Mouse (Mus musculus): ENCODE results near the gene Wnt6. TPM values are rescaled to one million over a fixed set of nuclear protein-coding genes. Genes with fewer than 3 reads are reported as not detected.

Wnt6 gene
- not detected for total RNA-seq (2023)

DNA sequence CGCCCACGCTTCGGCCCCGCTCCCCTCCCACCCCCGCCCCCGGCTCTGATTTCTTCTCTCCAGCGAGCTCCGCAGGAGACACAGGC lies at the start of gene Wnt6:
Gene Wnt6, plus strand, starts transcription at position 48 of the 86 bp plus-strand sequence.

DNA sequence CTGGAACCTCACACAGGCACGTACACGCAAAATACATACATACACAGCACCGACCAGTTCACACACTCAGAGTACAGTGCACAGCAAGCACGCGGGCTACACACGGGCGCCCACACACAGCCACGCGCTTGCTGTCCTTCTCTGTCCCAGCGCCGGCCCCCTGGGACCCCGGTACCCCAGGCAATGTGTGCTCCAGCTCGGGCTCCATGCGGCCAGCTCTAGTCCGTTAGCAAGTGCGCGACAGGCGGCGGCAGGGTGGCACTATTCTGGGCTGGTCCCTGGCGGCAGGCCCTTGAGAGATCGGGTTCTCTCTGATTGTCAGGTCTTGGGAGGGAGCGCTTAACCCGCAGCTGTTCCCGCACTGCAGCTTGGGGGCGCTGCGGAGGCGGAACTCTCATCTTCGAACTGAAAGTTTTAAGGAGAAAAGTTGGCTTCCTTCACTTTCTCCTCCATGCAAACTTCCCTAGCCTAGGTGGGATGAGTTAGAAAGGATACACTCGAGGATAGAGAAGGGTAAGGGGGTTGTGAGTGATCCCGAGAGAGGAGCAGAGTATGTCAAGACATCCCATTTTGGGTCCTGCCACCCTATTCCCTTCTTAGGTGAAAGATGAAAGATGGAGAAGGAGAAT lies 22.9 kb upstream of the Wnt6 start, which contains the start of gene Prkag3:
Gene Prkag3, minus strand, starts transcription at position 579 of the 629 bp plus-strand sequence.

DNA sequence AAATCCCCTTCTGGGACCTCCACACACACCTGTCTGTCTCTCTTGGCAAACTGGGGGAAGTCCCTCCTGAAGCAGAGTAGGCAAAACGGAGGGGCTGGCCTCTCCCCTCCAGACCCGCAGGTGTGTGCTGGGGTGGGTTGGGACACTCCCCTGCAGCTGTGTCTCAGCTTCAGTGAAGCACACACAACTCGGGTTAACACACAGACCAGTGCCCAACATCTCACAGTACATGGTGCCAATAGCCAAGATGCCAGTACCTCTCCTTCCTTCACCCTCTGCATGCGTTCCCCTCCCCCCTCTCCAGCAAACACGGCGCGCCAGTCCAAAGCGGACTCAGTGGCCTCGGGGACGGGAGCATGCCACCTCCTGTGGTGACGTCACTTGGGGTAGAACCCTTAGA lies 19.6 kb downstream of the Wnt6 start, which contains the start of gene Wnt10a:
Gene Wnt10a, plus strand, starts transcription at position 268 of the 400 bp plus-strand sequence.

Other genes with a start within 250 kb of the Wnt6 start
- under 1 TPM; 0.29 to 0.80 TPM for gene Plcd4, start 229.0 kb upstream of the Wnt6 start, total RNA-seq (2023)
- 10 to 100 TPM; 27.2 to 37.4 TPM for gene Usp37, start 227.6 kb upstream of the Wnt6 start, total RNA-seq (2023)
- 10 to 100 TPM; 44.8 to 46.3 TPM for gene Zfp142, start 183.6 kb upstream of the Wnt6 start, total RNA-seq (2023)
- gene Bcs1l, start 183.6 kb upstream of the Wnt6 start, total RNA-seq (2023): 10 to 100 TPM in 1 of 2 experiments, 1 to 10 TPM in 1; 9.2 to 12.7 TPM
- gene Rnf25, start 170.5 kb upstream of the Wnt6 start, total RNA-seq (2023): 10 to 100 TPM; 65.3 to 66.4 TPM
- under 1 TPM in 1 of 2 experiments, not detected in 1; 0.75 TPM for gene Stk36, start 170.4 kb upstream of the Wnt6 start, total RNA-seq (2023)
- gene Ttll4, start 110.1 kb upstream of the Wnt6 start, total RNA-seq (2023): 10 to 100 TPM; 47.2 to 51.5 TPM
- 10 to 100 TPM; 16.2 to 18.0 TPM for gene Cyp27a1, start 58.3 kb upstream of the Wnt6 start, total RNA-seq (2023)
- not detected for gene Prkag3, start 22.7 kb upstream of the Wnt6 start, total RNA-seq (2023)
- 1 to 10 TPM; 2.2 to 3.0 TPM for gene Wnt10a, start 19.6 kb downstream of the Wnt6 start, total RNA-seq (2023)
- gene Cdk5r2, start 83.0 kb downstream of the Wnt6 start, total RNA-seq (2023): not detected
- not detected for gene Fev, start 113.5 kb downstream of the Wnt6 start, total RNA-seq (2023)
- gene Cryba2, start 121.3 kb downstream of the Wnt6 start, total RNA-seq (2023): not detected
- gene Cfap65, start 163.7 kb downstream of the Wnt6 start, total RNA-seq (2023): not detected
- gene Ihh, start 179.8 kb downstream of the Wnt6 start, total RNA-seq (2023): under 1 TPM in 1 of 2 experiments, not detected in 1; 0.49 TPM

Measured in B cell, adult 67 days (primary cell).